Mouse (Mus musculus) brain, embryonic 14.5 days (tissue): Measurements from ENCODE around the gene Plekha8.

ENCODE experiments used
- CTCF ChIP-seq: fragments of 200-500 bp; IDR thresholded peaks from 2 replicates; pipeline ENCODE4 v1.5.1; 2012; ENCODE audit warnings: inconsistent platforms, mild to moderate bottlenecking, moderate library complexity, borderline replicate concordance; ENCODE audit not compliant: insufficient read depth, insufficient read length; ENCODE audit errors: extremely low read depth
- POLR2A ChIP-seq: fragments of 200-500 bp; IDR thresholded peaks from 2 replicates; pipeline ENCODE4 v1.6.1; 2012; ENCODE audit warnings: mild to moderate bottlenecking, inconsistent platforms, borderline replicate concordance; ENCODE audit not compliant: poor library complexity, insufficient read depth, insufficient read length, severe bottlenecking; ENCODE audit errors: extremely low read depth

GRCm38 (mm10) chr6:54691368-54692116 is 96.6 kb downstream of the Plekha8 start:
- TF ChIP-seq CTCF (no peak), POLR2A (no peak)
